Mouse (Mus musculus): ENCODE data around the gene Inpp5a.

Gene Inpp5a

DNA sequence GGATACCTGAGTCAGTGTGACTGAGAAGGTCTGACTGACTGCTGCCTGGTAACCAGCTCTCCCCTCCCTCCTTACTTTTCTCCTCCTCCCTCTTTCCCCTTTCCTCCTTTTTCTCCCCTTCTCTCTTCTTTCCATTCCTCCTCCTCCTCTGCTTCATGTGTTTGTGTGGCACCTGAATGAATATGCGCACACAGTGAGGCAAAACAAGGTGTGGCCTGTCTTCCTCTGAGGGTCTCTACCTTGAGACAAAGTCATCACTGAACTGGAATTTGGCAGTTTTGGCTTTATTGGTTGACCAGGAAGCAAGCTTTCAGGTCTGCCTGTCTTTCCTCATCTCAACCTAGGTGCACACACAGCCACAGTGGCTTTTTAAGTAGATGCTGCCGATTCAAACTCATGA, 147.9 kb downstream of the Inpp5a start:
- peak; percentile 7 for DNase-seq (ENCODE audit: low read depth, low spot score)

DNA sequence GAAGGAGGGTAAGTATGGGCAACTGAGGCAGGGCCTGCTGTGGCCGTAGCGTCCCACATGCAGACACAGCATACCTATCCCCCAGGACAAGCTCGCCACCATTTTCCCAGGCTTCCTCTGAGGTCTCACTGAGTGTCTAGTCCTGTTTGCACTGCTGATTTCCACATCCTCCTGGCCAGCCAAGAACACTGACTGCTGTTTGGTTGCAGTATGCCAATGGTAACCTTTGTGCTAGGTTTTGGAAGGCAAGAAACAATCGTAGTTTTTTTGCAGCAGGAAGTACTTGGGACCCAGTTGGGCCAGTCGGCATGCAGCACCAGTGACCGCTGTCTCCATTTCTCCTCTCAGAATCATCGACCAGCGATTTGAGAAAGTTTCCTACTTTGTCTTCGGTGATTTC, 148.9 kb downstream of the Inpp5a start:
- DNase-seq (ENCODE audit: low read depth, low spot score) = no peak

DNA sequence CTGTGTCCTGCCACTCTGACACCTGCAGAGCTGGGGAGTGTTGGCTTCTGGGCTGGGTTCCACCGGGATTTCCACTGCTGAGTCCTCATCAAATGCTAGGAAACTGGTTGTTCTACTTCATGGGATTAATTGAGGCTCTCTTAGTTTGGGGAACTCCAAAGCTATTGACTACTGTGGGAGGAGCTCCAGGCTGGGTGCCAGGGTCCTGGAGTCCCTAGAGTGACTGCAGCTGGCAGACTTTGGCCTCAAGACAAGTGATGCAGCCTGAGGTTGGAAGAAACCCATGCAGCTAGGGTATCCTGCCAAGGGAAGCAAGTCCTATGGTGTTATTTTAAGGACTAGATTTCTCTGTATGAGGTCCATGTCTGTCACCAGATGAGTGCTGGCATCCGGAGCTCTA, 149.6 kb downstream of the Inpp5a start:
- no peak for DNase-seq (ENCODE audit: low read depth, low spot score)

DNA sequence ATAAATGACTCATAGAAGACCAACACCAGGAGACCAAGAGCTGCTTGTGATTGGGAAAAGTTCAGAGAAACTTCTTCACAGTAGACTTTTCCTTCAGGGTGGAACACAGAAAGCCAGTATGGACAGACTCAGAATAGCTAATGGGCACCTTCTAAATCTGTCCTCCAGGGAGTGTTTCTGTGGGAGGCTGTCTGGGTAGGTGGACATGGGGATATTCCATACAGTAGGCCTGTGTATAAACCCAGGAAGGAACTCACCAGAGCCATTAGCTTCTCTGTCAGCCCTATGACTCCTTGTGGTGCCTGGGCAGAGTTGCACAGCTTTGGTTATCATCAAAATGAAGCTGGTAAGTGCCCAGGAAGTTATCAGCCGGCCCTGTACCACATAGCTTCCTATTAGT, 151.7 kb downstream of the Inpp5a start:
- no peak for DNase-seq (ENCODE audit: low read depth, low spot score)

DNA sequence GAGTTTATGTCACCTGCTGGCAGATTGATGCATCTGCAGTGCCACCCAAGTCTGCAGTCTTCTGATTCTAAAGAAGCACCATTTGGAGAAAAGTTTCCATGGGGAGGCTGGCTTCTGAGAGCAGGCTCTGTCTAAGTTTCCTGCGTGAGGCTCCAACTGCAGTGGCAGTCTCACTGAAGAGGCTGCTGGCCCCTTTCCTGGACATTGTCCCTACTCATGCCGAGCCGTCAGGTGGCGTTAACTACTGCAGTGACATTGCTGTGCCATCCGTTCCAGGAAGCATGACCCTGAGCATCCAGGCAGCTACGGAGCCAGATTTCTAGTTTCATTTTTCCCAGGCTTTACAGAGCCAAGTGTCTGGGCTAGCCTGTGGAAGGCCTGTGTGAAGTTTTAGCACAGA, 152.5 kb downstream of the Inpp5a start:
- DNase-seq (ENCODE audit: low read depth, low spot score) = no peak

DNA sequence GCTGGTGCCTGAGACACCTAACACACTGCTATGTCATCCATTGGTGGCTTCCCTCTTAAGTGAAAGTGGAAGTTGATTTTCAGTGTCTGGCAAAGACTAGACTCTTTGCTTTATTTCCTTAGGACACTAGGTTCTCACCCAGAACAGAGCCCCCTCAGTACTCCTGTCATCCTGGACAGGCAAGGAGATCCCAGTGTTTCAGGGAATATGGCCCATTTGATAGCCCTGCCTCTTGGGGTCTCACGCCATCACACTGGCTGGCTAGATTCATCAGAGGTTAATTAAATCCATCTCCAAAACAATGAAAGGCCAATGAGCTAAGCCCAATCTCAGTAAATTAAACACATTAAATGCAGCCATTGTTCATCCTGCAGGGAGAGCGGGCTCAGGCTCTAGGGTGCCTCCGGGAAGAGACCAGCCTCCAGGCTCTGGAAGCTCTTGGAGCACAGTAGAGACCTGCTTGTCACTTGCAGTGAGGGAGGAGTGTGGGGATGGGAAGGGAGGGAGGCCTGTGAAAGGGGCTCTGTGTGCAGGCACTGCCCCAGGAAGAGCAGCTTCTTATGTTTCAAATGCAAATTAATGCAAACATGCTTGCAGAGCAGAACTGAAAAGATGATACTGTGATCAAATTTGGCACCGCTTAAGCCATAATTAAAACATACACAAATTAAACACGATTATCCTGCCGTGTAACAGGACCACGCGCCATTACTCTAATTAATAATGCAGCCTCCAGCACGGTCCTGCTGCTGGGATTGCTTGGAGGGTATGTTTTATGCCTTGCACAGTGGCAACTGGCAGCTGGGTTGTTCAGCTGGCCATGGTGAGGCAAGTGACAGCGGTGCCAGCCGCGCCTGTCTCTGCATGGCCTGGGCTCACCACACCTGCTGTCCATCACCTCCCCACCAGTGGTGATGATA, 156.1 kb downstream of the Inpp5a start:
- peak; percentile 13 for DNase-seq (ENCODE audit: low read depth, low spot score)

DNA sequence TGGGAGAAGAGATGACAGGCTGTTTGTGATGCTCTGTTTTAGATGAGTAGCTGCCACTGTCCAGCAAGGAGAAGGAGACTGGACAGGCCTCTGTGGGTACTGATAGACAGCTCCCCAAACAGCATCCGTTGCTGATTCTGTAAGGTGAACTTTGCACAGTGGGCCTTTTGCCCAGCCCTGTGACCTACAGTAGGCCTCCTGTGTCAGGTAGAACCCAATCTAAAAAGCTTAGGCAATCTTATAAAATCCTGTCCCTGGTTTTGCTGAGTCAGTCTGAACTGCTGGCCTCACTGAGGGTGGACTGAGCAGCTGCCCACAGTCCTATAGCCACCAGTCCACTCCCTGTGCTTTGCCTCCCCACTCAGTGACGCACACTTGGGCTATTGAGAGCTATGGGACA, 158.4 kb downstream of the Inpp5a start:
- DNase-seq (ENCODE audit: low read depth, low spot score) = no peak

DNA sequence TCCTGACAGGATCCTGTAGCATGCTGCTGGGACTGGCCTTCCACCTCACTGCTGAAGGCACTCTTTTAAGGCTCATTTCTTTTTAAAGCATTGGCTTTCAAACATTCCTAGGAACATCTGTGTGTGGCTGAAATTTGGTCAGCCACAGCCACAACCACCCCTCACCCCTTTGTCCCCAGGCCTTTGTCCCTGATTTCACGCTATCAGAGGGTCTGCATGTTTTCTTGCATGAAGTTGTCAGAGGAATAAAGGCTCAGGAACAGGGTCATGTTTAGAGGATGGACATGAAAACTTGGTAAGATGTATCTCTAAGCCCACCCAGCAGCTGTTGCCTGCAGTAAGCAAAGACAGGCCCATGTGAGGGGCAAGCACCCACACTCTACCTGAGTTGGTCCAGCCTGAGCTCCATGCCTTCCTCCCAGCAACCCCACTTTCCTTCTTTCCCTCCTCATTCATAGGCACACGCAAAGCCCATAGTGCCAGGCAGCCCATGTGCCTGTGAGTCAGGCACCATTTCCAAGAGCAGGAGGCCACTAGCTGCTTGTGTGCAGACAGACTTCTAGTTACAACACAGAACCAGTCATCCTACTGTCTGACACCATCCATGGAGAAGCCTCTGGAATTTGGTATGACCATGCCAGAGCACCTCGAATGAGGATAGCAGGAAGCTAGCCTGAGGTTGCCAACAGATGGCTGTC, 161.3 kb downstream of the Inpp5a start:
- DNase-seq (ENCODE audit: low read depth, low spot score) = no peak

DNA sequence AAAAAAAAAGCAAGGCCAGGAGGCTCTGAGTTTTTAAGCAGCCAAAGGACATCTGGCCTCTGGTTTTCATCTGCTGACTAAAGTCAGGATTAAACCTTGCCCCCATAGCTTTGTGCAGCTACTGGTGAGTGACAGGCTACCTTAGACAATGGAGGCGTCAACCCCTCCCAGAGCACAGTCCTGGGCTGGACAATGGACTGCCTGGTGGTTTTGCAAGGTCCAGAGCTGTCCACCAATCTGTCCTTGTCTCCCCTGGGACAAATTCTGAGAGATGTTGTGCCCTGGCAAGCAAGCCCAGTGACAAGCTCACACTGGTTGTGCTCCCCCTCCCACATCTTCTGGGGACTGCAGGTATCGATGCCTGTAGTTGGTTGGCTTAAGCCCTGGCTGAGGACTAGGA, 162.6 kb downstream of the Inpp5a start:
- no peak for DNase-seq (ENCODE audit: low read depth, low spot score)

DNA sequence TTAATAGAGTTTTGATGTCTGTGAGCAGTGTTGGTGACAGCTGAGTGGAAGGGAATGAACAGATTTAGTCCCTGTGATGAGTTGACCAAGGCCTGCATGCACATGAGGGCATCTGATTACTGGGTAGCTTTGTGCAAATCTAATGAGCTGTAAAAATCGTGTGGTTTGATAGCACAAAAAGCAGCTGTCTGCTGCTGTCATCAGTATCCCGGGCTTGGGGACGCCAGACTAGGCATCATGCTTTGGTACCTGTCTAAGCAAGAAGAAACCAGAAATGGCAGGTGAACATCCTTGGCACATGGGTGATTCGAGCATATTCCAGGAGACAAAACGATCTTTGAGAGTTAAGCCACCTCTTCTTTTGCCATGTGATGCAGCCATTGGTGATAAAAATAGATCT, 167.4 kb downstream of the Inpp5a start:
- no peak for DNase-seq (ENCODE audit: low read depth, low spot score)

DNA sequence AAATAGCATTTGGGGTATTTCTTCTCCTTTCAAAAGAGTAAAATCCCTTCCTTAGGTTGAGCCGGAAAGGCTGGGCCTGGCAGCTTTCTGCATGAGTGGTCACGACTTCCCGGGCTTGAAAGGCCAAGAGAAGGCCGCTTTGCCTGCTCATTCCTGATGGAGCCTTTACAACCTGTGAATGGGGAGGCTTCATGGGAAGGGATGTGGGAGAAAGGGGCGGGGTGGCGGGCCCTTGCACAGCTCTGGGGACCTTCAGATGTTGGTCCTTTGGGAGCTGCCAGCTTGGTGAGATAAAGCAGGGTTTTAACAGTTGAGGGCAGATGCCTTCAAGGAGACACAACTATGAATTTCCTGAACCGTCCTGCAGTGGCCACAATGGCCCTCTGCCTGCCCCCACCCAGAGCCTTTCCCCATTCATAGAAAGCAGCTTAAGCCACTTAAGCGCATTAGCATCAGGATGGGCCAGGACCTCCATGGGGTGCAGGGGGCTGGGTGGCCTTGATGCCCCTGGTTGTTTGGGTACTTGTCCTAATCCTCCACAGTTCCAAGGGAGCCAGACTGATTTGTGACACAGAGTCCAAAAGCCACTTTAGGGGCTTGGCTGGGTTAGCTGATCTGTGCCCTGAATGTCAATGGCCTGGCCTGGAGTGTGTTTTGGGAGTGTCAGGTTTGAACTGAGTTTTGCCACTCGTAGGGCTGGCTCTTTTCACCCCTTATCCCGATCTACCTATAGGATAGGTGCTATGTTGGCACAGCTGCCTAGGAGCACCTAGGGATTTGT, 168.0 kb downstream of the Inpp5a start:
- DNase-seq (ENCODE audit: low read depth, low spot score) = no peak

DNA sequence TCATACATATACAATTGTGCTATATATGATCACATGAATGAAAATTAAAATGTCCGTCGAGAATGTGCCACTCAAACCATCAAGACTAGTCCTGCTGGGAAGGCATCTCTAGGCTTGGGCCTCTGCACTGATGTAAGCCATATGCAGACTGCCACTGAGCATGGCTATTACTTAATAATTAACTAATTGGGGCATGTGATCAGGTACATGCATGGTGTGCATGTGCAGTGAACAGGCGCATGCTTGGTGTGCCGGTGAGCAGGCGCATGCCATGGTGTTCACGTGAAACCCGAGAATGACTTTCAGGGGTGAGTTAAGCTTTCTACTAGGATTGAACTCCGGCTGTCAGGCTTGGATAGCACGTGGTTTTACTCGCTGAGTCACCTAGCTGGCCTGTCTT, 170.8 kb downstream of the Inpp5a start:
- DNase-seq (ENCODE audit: low read depth, low spot score) = no peak

DNA sequence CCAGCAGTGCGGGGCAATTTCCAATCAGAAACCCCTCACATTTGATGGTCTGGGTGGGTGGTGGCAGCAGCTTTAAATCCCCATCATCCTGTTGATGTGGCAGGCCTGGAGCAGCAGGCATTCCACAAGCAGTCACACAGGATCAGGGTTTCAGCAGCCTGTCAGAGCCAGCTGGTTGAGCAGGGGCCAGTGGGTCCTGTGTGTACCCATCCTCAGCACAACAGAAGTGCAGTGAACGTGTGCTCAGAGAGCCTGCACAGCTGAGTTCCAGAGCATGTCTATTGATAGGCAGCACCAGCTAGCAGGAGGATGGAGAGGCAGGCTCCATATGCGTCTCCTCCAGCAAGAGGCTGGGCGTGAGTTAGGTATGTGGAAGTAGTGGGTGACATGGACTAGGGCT, 174.5 kb downstream of the Inpp5a start:
- DNase-seq (ENCODE audit: low read depth, low spot score) = no peak

DNA sequence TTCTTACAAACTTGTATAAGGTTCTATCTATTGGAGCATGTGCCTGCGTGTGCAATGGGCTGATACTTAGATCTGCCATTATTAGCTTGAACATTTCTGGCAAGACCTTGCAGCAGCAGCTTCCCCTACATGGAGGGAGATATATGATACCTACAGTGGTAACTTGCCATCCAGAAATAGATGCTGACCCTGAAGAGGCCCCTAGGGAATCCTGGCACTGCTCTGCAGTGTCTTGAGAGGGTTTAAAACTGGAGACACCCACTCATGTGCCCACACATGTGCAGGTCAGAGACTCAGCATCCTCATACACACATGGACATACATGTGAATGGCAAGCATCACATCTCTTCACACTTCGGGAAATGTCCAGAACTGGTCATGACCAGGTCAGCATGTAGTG, 175.3 kb downstream of the Inpp5a start:
- no peak for DNase-seq (ENCODE audit: low read depth, low spot score)

DNA sequence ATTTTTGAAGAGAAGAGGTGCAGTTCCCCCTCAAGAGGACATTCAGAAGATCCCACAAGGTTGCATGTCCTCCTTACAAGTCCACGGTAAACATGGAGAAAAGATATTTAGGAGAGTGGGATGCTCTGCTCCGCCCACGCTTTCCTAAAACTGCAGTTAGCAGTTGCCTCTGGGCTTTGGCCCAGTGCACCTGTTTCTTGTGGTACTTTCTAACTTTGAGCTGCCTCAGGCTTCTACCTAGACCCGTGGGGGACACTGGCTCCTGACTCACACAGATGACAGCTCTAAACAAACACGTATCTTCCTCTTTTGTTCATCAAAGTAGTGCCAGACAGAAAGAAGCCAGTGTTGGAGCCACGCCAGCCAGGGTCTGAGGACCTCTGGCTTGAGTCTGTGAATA, 177.1 kb downstream of the Inpp5a start:
- no peak for DNase-seq (ENCODE audit: low read depth, low spot score)

DNA sequence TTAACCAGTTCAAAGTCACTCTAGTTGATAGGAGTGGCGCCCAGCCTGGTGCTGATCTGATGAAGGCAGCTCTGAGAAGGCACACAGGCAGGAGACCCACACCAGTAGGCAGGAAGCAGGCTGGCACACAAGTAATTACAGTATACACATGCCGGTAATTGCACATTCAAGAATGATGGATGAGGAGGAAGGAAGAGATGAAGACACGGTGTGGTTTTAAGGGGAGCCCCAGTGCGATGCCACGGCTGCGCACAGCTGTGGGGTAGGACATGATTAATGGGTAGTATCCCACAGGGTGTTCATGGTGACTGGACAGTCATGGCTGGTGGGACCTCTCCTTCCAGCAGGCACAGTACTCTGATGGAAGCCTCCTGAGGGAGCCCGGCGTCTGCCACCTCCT, 177.6 kb downstream of the Inpp5a start:
- DNase-seq (ENCODE audit: low read depth, low spot score) = no peak

DNA sequence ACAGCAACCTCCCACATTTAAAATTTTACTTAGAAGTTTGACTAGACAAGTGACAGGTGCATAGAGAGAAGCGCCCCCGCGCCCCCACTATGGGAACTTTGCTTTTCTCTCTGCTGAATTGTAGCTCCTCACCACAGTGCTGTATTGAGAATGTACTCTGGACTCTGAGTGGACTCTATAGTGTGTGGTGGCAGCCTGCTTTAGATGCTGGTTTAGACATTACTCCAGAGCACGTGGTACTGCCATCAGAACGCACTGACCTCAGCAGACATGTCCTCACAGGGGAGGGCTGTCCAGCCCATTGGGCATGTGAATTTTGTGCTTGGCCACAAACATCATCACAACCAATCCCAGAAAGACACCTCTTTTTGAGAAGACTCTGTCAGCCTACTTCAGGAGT, 181.9 kb downstream of the Inpp5a start:
- DNase-seq (ENCODE audit: low read depth, low spot score) = no peak

DNA sequence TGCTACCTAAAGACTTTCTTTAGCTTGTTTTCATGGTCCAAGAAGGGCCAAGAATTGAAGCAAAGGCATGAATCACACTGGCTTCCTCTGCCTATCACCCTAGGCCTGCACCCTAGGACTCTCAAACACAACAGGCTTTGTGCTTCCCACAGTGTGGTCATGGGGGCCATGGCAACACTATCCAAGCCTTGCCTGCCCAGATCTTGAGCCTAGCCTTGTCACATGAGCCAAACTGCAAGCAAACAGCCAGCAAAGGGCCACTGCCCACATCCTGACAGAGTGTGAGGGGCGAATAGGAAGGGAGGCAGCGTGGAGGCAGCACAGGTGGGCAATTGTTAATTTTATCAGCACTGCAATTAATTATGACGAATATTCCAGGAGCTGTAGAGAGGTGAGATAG, 183.8 kb downstream of the Inpp5a start:
- no peak for DNase-seq (ENCODE audit: low read depth, low spot score)

DNA sequence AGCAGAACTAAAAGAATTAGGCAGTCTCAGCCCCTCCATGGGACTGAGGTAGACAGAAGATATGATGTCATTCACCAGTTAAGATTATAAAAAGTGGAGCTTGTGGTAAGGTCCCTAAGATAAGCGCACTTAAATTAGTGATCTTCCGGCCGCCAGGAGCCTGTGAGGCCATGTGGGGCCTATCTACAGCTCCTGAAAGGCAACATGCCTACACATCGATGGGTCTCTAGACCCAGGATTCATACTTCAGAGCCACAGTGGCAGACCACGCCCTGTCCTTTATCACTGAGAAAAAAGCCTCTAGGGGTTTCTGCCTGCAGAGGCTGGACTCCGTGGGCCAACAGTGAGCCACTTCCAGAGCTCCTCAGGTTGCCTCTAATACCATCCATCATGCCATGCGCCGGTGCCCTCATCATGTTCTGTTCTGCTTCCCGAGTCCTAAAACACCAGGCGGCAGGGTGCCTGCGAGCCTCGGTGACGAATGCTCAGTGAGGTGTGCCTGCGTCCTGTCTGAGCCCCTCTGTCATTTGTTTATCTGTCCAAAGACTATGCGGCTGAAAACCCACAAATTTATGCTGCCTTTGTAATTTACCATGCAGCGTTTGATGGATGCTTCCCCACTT, 187.3 kb downstream of the Inpp5a start:
- no peak for DNase-seq (ENCODE audit: low read depth, low spot score)

DNA sequence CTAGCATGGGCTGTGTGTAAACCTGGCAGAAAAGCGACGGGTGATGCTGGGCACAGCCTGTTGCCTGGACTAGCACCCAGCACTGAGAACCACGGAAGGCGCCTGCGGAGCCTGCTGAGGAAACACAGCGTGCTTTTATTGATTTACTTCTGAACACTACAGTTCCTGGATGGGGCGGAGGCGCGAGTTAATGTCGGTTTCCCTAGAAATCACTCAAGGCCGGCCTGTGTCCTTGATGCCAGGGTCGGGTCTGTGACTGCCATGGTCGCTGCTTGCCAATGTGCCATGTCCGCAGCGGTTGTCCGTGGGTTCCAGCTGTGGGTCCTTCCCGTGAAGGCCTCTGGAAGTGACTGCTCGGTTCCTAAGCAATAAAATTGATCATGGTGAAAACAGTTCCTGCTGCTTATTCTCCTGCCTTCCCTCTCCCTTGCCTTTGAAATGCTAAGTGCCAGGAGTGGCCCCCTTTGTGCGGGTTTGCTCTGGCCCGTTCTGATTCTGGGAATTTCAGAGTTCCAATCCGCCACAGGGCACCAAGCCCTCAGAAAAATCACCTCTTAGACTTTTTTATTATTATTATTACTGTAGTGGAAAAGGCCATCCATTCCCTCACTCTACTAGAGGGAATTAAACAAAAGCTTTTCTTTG, 190.5 kb downstream of the Inpp5a start:
- peak; percentile 63 for DNase-seq (ENCODE audit: low read depth, low spot score)
